Mouse (Mus musculus): Measurements from ENCODE around the gene Cd81. TPM values are rescaled to one million over a fixed set of nuclear protein-coding genes. Genes with fewer than 3 reads are reported as not detected.

The Cd81 gene
- polyA plus RNA-seq, 1 experiment from 2014 or later = 493 TPM

DNA sequence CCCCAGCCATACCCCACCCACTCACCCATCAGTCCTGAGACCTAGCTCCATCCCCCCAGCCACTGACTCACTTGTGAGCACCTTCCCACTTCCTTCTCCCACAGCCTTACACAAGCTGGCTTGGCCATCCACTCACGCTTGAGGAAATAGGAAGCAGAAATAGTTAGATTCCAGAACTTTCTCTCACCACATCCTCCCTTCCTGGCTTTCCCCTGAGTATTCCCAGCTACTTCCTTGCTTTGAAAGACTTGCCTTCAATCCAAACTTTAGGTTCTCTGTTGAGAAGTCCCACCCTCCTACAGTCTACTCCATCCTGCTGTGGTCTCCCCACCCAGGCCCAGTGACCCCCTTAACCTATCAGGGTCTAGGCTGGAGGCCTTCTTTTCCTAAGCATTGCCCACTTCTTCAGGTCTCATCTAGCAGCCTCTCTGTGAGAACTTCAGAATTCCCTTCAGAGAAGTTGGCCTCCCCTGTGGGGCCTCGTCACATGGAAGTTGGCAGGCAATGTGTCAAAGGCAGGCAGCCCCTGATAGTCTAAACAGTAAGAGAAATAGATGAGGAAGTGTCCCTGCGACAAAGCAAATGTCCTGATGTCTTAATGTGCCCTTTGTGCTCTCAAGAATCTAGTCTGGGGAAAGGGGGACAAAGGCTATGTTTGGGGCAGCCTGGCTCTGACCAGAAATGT lies 11.3 kb upstream of the Cd81 start:
- Histone ChIP-seq H3K4me3 (replicated peaks) (no peak overlapping the region), H3K9ac (replicated peaks) (no peak overlapping the region), H3K4me1 (no peaks in the 10 kb centered on the region), H3K27ac (replicated peaks) (no peak overlapping the region), H3K36me3 (peaks cover 23% of the 10 kb centered on the region; the same call in 1 of the 2 replicates), H3K4me2 (no peak overlapping the region), H3K27me3 (replicated peaks) (no peaks in the 10 kb centered on the region), H3K9me3 (replicated peaks) (no peaks in the 10 kb centered on the region)
- WGBS = 80% methylated on average over 3 of the region's 3 CpGs
- no peak for ATAC-seq (ENCODE audit: low FRiP score)

DNA sequence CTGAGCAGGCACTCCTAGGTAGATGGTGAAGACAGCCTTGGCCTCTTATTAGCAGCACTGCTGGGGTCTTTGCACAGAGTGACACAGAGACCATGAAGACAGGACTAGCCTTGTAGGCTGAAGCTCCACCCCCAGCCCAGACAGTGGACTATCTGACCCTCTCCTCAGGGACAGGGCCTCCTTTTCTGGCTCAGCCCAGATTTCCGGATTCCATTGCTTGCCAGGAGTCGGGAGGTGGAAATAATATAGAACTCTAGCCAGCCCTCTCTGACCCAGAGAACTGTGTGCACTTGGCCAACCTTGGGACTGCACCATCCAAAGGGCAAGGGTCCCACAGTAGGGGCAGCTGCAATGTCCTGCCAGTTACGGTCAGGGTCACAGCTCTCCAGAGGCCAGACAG lies 10.4 kb upstream of the Cd81 start:
- no peaks in the 10 kb centered on the region for H3K4me1 ChIP-seq
- no peak overlapping the region for H3K9ac ChIP-seq (replicated peaks)
- no peak for ATAC-seq (ENCODE audit: low FRiP score)
- H3K9me3 ChIP-seq (replicated peaks) = no peaks in the 10 kb centered on the region
- H3K27me3 ChIP-seq (replicated peaks) = no peaks in the 10 kb centered on the region
- 69% methylated on average over 3 of the region's 3 CpGs for WGBS
- no peak overlapping the region; the same call in 1 of the 2 replicates for H3K27ac ChIP-seq (replicated peaks)
- no peak overlapping the region for H3K4me2 ChIP-seq
- H3K4me3 ChIP-seq (replicated peaks) = no peak overlapping the region
- peaks cover 18% of the 10 kb centered on the region; the same call in 1 of the 2 replicates for H3K36me3 ChIP-seq

DNA sequence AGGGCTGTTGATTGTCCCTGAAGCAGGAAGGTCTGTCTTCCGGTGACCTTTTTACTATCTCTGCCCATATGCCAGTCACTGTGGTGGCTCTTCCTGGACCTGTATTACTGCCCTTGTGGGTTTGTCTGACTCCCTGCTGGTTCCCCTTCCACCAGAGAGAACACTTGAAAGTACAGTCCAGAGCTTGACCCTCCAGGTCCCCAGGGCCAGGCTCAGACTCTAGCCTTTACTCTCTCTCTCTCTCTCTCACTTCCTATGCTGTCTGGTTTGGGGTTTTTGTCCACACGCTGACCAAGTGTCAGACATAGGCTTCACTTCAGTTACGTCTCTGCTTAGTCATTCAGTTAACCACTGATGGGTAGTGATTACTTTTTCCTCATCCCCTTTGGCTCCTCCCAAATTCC lies 9.6 kb upstream of the Cd81 start:
- ATAC-seq (ENCODE audit: low FRiP score) = no peak
- H3K36me3 ChIP-seq = peaks cover 14% of the 10 kb centered on the region; the same call in 1 of the 2 replicates
- no peak overlapping the region; the same call in 1 of the 2 replicates for H3K27ac ChIP-seq (replicated peaks)
- no peak overlapping the region for H3K9ac ChIP-seq (replicated peaks)
- H3K27me3 ChIP-seq (replicated peaks) = no peaks in the 10 kb centered on the region
- H3K4me1 ChIP-seq = no peaks in the 10 kb centered on the region
- no peaks in the 10 kb centered on the region for H3K9me3 ChIP-seq (replicated peaks)
- H3K4me3 ChIP-seq (replicated peaks) = no peak overlapping the region
- 80% methylated on average over 3 of the region's 3 CpGs for WGBS
- H3K4me2 ChIP-seq = no peak overlapping the region

DNA sequence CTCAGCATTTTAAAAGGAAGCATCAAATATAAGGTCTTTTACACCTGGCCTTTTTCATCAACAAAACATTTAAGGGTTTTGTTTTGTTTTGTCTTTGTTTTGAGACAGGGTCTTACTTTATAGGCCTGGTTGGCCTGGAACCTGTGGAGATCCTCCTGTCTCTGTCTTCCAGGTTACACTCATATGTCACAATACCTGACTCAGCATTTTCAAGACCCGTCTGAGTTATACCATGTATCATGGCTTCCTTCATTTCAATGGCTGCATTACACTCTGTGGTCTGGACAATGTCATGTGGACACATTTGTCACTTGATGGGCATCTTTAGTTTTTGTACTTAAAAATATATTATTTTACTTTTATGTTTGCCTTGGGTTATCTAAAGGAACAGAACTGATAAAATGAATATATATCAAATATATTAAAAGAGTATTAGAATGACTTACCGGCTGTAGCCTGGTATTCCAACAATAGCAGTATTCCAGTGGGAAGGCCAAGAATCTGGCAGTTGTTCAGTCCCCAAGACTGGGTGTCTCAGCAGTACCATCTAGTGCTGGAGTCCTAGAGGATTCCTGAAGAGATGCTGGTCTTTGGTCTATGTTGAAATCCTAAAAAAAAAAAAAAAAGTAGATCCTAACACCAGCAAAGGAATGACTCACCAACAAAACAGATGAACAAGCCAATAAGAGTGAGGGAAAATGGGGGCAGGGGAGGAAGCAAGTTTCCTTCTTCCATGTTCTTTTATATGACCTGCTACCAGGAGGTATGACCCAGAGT lies 8.3 kb upstream of the Cd81 start:
- H3K4me2 ChIP-seq = no peak overlapping the region
- no peak for ATAC-seq (ENCODE audit: low FRiP score)
- no peak overlapping the region for H3K9ac ChIP-seq (replicated peaks)
- H3K4me1 ChIP-seq = no peaks in the 10 kb centered on the region
- no peak overlapping the region for H3K27ac ChIP-seq (replicated peaks)
- H3K27me3 ChIP-seq (replicated peaks) = no peaks in the 10 kb centered on the region
- H3K36me3 ChIP-seq = peaks cover 14% of the 10 kb centered on the region; the same call in 1 of the 2 replicates
- 95% methylated on average over 2 of the region's 2 CpGs for WGBS
- H3K9me3 ChIP-seq (replicated peaks) = no peaks in the 10 kb centered on the region
- H3K4me3 ChIP-seq (replicated peaks) = no peak overlapping the region

DNA sequence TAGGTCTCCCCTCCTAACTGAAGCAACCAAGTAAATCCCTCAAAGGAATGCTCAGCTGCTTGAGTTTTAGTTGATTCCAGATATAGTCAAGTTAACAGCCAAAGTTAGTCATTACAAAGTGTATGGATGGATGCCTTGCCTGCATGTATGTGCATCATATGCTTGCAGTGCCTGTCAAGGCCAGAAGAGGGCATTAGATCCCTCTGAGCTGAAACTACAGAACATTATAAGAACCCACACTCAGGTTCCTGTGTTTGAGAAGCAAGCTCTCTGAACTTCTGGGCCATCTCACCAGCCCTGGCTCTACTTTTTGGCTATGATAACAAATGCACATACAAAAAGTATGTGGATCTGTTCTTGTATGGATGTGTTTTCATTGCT lies 7.7 kb upstream of the Cd81 start:
- Histone ChIP-seq H3K27ac (replicated peaks) (no peak overlapping the region), H3K9me3 (replicated peaks) (no peaks in the 10 kb centered on the region), H3K27me3 (replicated peaks) (no peaks in the 10 kb centered on the region), H3K4me1 (no peaks in the 10 kb centered on the region), H3K9ac (replicated peaks) (no peak overlapping the region), H3K4me3 (replicated peaks) (no peak overlapping the region), H3K4me2 (no peak overlapping the region), H3K36me3 (peaks cover 11% of the 10 kb centered on the region; the same call in 1 of the 2 replicates)
- no peak for ATAC-seq (ENCODE audit: low FRiP score)

DNA sequence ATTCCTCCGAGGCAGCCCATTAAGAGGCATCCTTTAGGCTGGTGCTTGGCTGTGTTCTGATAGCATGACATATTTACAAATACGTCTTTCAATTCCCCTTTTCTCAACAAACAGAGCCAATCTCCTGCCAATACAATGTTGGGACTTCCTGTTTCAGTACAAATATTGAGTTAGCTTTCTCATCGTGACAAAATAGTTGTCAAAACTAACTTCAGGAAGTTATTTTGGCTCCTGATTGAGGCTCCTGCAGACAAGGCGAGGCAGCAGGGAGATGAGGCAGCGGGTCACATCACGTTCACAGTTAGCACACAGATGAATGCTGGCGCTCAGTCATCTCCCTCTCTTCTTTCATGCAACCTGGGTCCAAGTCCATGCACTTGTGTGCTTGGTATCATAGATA lies 6.2 kb upstream of the Cd81 start:
- no peak overlapping the region for H3K4me3 ChIP-seq (replicated peaks)
- WGBS = 85% methylated on average over 7 of the region's 7 CpGs
- H3K27ac ChIP-seq (replicated peaks) = no peak overlapping the region
- H3K4me2 ChIP-seq = no peak overlapping the region
- no peak for ATAC-seq (ENCODE audit: low FRiP score)
- H3K36me3 ChIP-seq = peaks cover 11% of the 10 kb centered on the region; the same call in 1 of the 2 replicates
- H3K27me3 ChIP-seq (replicated peaks) = no peaks in the 10 kb centered on the region
- no peaks in the 10 kb centered on the region for H3K4me1 ChIP-seq
- no peaks in the 10 kb centered on the region for H3K9me3 ChIP-seq (replicated peaks)
- H3K9ac ChIP-seq (replicated peaks) = no peak overlapping the region

DNA sequence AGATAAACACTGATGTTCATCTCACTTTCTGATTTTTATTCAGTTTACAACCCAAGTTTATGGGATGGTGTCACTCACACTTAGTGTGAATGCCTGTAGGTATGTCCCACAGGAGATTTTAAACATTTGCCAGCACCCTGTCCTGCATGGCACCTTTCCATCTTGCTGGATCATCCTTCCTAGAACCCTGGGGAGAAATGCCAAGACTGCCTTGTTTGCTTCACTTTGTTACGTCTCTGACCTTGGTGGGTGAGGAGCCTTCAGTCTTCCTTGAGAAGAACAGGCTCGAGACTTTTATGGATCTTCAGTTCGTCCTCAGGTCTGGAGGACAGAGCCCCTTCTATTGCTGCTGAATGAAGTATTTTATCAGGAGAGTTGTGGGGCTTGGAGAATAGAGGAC lies 3.2 kb upstream of the Cd81 start:
- Histone ChIP-seq H3K4me1 (peaks cover 18% of the 10 kb centered on the region), H3K27me3 (replicated peaks) (no peaks in the 10 kb centered on the region), H3K4me3 (replicated peaks) (no peak overlapping the region), H3K27ac (replicated peaks) (no peak overlapping the region), H3K36me3 (no peaks in the 10 kb centered on the region), H3K9ac (replicated peaks) (no peak overlapping the region), H3K4me2 (no peak overlapping the region), H3K9me3 (replicated peaks) (no peaks in the 10 kb centered on the region)
- no peak for ATAC-seq (ENCODE audit: low FRiP score)
- 78% methylated on average over 3 of the region's 3 CpGs for WGBS

DNA sequence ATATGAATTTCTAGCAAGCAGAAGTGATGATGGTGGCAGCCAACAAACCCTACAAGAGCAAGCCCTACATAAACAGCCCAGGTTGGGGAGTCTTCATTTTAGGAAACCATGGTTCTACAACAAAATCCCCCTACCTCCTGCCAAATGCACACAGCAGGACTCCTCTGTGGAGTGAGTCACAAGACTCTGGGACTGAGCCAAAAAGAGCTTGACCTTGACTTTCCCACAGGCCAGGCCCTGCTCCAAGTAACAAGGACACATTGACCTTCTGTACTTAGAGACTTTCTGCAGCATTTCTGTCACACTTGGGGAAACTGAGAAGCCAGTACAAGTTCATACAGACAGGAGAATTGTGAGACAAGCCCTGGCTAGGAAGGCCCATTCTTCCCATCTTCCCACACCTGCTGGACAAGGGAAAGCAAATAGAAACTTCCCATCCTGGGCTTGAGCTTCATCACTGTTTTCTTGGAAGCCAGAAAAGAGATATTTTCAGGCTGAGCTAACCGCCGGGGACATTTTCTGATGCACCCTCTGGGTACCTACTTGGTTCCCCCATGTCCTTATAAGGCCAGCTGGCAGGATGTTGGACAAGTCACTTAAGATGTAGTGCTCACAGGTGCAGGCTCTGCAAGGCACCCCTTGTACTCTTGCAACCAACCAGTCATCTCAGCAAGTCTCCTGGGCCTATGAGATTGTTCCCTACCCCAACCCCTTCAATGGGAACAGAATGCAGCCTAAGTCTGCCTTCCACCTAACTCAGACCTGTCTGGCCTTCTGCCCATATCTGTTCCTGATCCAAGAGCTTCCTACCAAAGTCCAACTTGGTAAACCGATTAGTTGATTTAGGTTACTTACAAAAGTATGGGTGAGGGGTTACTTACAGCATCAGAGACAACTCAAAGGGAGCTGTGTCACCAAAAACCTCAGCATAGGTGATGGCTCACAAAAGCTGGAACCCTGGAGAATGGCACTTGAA lies 2.4 kb upstream of the Cd81 start:
- H3K27ac ChIP-seq (replicated peaks) = no peak overlapping the region
- no peak overlapping the region for H3K4me3 ChIP-seq (replicated peaks)
- no peak overlapping the region for H3K9ac ChIP-seq (replicated peaks)
- no peaks in the 10 kb centered on the region for H3K27me3 ChIP-seq (replicated peaks)
- peaks cover 26% of the 10 kb centered on the region for H3K4me1 ChIP-seq
- H3K4me2 ChIP-seq = no peak overlapping the region
- H3K36me3 ChIP-seq = no peaks in the 10 kb centered on the region
- WGBS = 96% methylated on average over 3 of the region's 3 CpGs
- no peaks in the 10 kb centered on the region for H3K9me3 ChIP-seq (replicated peaks)
- ATAC-seq (ENCODE audit: low FRiP score) = no peak

DNA sequence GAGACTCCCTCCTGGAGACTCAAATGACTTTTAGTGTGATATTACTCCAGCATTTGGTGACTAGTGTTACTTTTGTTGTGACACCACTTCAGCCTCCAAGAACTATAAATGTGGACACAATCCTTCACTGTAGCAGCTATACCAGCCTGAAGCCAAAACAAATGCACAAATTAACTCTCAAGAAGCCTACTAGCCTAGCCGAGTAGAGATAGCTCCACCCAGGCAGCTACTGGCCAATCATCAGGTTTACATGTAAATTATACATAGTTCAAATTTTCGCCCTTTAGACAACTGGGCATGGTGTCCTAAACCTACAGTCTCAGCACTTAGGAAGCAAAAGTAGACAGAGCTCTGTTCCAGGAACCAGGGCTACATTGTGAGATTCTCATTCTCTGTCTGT lies 1.2 kb upstream of the Cd81 start:
- no peaks in the 10 kb centered on the region for H3K27me3 ChIP-seq (replicated peaks)
- WGBS = 84% methylated on average over 2 of the region's 2 CpGs
- no peak for ATAC-seq (ENCODE audit: low FRiP score)

DNA sequence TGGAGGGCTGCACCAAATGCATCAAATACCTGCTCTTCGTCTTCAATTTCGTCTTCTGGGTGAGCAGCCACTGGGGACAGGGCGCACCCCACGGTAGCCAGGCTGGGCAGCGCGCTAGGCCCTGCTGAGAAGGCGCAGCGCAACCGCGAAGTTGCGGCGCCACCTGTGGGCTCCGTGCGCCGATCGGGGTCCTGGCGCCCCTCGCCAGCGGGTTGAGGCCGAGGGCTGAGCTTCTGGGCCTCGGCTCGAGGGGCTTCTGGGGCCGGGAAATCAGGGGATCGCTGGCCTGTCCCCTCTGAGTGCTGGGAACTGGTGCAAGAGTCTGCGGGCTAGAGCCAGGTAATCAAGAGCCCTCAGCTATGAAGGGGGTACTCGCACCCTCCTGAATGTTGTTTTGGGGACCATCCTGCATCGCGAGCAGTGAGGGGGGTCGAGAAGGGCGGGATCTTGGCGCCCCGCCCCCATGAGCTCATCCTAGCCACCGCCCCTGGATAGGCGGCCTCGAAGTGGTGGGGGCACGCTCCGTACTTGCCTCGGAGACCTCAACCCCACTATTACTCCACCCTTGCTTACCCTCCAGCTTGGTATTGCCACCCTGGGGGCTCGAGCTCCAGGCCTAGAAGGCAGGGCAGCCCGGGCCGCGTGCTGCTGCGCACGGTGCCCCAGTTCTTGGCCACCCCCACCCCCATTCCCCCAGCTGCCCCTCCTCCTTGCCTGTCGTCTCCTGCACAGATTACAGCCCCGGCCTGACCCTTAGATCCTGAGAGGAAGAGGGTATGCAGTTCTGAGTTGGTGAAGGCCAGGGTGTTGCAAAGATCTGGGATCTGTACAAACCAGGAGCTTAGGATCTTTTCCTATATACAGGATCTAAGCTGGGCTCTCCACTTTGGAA lies 715 bp downstream of the Cd81 start:
- Histone ChIP-seq H3K9ac (replicated peaks) (peak overlapping the region; percentile 93), H3K4me1 (peaks cover 57% of the 10 kb centered on the region), H3K4me2 (peak overlapping the region; percentile 70), H3K27me3 (replicated peaks) (no peaks in the 10 kb centered on the region), H3K9me3 (replicated peaks) (no peaks in the 10 kb centered on the region), H3K27ac (replicated peaks) (peak overlapping the region; percentile 88), H3K36me3 (no peaks in the 10 kb centered on the region), H3K4me3 (replicated peaks) (peak overlapping the region; percentile 87)
- under 1% methylated on average over 40 of the region's 46 CpGs for WGBS
- peak; percentile 90 for ATAC-seq (ENCODE audit: low FRiP score)

More for the DNA sequence above, 1.2 kb upstream of the Cd81 start:
- Histone ChIP-seq H3K9ac (replicated peaks) (no peak overlapping the region), H3K27ac (replicated peaks) (no peak overlapping the region), H3K36me3 (no peaks in the 10 kb centered on the region), H3K4me3 (replicated peaks) (no peak overlapping the region), H3K4me2 (no peak overlapping the region), H3K4me1 (peaks cover 38% of the 10 kb centered on the region), H3K9me3 (replicated peaks) (no peaks in the 10 kb centered on the region)

All from neural tube, embryonic 15.5 days (tissue).